Mouse (Mus musculus): ENCODE measurements around the gene Snx32. TPM values are rescaled to one million over a fixed set of nuclear protein-coding genes. Genes with fewer than 3 reads are reported as not detected.
A peak's percentile ranks its signal among the peaks of the same experiment; 100 is the strongest.

Gene Snx32
- polyA plus RNA-seq, 1 experiment from 2014 or later: 3.7 TPM

DNA sequence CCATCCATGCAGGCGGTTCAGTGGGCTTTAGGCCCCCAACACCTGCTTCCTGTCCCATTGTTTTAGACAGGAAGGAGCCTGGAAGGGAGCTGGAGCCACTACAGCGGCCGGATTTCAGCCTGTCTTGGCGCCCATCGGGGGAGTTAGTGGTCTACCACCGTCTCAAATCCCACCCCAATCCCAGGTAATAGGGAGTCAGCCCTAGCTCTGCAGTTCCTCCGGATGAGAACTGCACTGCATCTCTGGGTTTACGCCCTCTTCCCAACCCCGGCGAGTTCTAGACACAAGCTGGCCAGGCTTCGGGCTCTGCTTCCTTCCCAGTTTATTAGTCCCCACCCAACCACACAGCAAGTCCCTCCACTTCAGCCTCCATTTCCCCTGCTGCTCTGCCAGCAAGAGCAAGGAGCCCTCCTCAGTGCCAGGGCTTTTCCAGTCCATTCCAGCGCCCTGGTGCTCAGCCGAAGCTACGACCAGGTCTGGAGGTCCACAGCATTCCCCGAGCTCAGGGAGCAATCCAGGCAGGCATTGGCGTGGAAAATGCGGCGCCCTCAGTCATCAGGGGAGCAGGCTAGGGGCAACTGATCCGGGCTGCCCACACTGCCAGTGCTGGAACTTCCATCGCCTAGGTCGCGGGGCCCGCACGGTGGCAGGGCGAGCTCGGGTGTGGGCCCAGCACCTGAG is 54.0 kb downstream of the Snx32 start:
- Histone ChIP-seq H3K9ac (replicated peaks; ENCODE audit: low read depth) (peak overlapping the region; percentile 74), H3K4me2 (replicated peaks; ENCODE audit: low read depth, low read length) (peak overlapping the region; percentile 98), H3K36me3 (ENCODE audit: insufficient read depth, low read length) (no peaks in the 10 kb centered on the region), H3K4me1 (ENCODE audit: insufficient read depth, low read depth, low read length) (peaks cover 13% of the 10 kb centered on the region), H3K27me3 (replicated peaks; ENCODE audit: insufficient read depth, low read length) (no peaks in the 10 kb centered on the region), H3K9me3 (ENCODE audit: low read length) (no peaks in the 10 kb centered on the region), H3K4me3 (ENCODE audit: low read depth, low read length) (peak overlapping the region; percentile 79), H3K27ac (ENCODE audit: low read length) (peak overlapping the region; percentile 92)
- WGBS: 1% methylated on average over 26 of the region's 26 CpGs
- DNase-seq (ENCODE audit: low spot score) (peak; percentile 44), ATAC-seq (peak; percentile 31)
- TF ChIP-seq EP300 (IDR thresholded peaks at IDR 0.05) (peak; percentile 55), CTCF (IDR thresholded peaks at IDR 0.05) (no peak)

DNA sequence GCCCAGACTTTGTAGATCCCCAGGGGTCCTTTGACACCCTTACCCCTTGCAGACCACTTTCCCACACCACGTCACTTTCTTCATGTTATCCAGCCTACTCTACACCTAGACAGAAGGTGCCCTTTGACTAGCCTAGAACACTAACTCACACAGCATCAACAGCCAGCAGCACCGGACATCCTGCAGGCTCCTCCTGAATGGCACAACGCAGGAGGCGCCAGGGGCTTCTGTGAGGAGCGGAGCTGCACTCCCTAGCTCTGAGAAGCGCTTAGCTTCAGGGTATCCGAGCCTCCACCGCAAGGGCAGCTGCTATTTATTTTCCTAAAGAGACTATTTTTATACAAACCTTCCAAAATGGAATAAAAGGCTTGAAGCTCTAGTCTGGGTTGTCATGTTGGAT is 54.8 kb downstream of the Snx32 start:
- H3K9ac ChIP-seq (replicated peaks; ENCODE audit: low read depth): 0 out of 2 replicates have a peak overlapping the region, but pooled peaks have one; percentile 74
- peak overlapping the region; percentile 92 for H3K27ac ChIP-seq (ENCODE audit: low read length)
- 48% methylated on average over 8 of the region's 8 CpGs for WGBS
- H3K36me3 ChIP-seq (ENCODE audit: insufficient read depth, low read length): no peaks in the 10 kb centered on the region
- H3K4me1 ChIP-seq (ENCODE audit: insufficient read depth, low read depth, low read length): peaks cover 13% of the 10 kb centered on the region
- no peaks in the 10 kb centered on the region for H3K27me3 ChIP-seq (replicated peaks; ENCODE audit: insufficient read depth, low read length)
- H3K4me2 ChIP-seq (replicated peaks; ENCODE audit: low read depth, low read length): peak overlapping the region; percentile 98
- no peak for TF ChIP-seq EP300 (IDR thresholded peaks at IDR 0.05)
- TF ChIP-seq CTCF (IDR thresholded peaks at IDR 0.05): no peak
- peak overlapping the region; percentile 79 for H3K4me3 ChIP-seq (ENCODE audit: low read depth, low read length)
- ATAC-seq: no peak
- DNase-seq (ENCODE audit: low spot score): no peak
- no peaks in the 10 kb centered on the region for H3K9me3 ChIP-seq (ENCODE audit: low read length)

DNA sequence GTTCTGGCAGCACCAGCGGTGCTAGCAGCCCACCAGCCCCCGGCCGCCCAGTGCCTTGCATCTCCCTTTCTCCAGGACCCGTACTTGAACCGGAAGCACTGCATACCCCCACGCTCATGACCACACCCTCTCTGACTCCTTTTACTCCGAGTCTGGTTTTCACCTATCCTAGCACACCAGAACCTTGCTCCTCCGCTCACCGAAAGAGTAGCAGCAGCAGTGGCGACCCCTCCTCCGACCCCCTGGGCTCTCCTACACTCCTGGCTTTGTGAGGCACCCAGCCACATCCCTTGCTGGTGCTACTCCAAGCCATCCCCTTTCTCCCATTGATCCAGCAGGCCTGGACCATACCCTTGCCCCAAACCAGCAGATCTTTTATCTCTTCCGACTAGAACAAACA is 55.3 kb downstream of the Snx32 start:
- peaks cover 12% of the 10 kb centered on the region for H3K4me1 ChIP-seq (ENCODE audit: insufficient read depth, low read depth, low read length)
- peak overlapping the region; percentile 98 for H3K4me2 ChIP-seq (replicated peaks; ENCODE audit: low read depth, low read length)
- no peaks in the 10 kb centered on the region for H3K36me3 ChIP-seq (ENCODE audit: insufficient read depth, low read length)
- peak overlapping the region; percentile 79 for H3K4me3 ChIP-seq (ENCODE audit: low read depth, low read length)
- H3K9me3 ChIP-seq (ENCODE audit: low read length): no peaks in the 10 kb centered on the region
- WGBS: 52% methylated on average over 12 of the region's 12 CpGs
- H3K27ac ChIP-seq (ENCODE audit: low read length): no peak overlapping the region
- DNase-seq (ENCODE audit: low spot score) (no peak), ATAC-seq (no peak)
- 0 out of 2 replicates have a peak overlapping the region, but pooled peaks have one; percentile 3 for H3K9ac ChIP-seq (replicated peaks; ENCODE audit: low read depth)
- no peaks in the 10 kb centered on the region for H3K27me3 ChIP-seq (replicated peaks; ENCODE audit: insufficient read depth, low read length)
- TF ChIP-seq CTCF (IDR thresholded peaks at IDR 0.05): no peak
- TF ChIP-seq EP300 (IDR thresholded peaks at IDR 0.05): no peak

GRCm38 (mm10) chr19:5451766-5452165 is 58.6 kb downstream of the Snx32 start:
- Histone ChIP-seq H3K4me1 (ENCODE audit: insufficient read depth, low read depth, low read length) (peaks cover 17% of the 10 kb centered on the region), H3K9ac (replicated peaks; ENCODE audit: low read depth) (no peak overlapping the region), H3K27ac (ENCODE audit: low read length) (no peak overlapping the region), H3K36me3 (ENCODE audit: insufficient read depth, low read length) (no peaks in the 10 kb centered on the region), H3K27me3 (replicated peaks; ENCODE audit: insufficient read depth, low read length) (peaks cover 10% of the 10 kb centered on the region), H3K4me3 (ENCODE audit: low read depth, low read length) (no peak overlapping the region), H3K4me2 (replicated peaks; ENCODE audit: low read depth, low read length) (no peak overlapping the region), H3K9me3 (ENCODE audit: low read length) (no peaks in the 10 kb centered on the region)
- DNase-seq (ENCODE audit: low spot score) (no peak), ATAC-seq (no peak)
- TF ChIP-seq EP300 (IDR thresholded peaks at IDR 0.05) (no peak), CTCF (IDR thresholded peaks at IDR 0.05) (no peak)
- 70% methylated on average over 6 of the region's 6 CpGs for WGBS

GRCm38 (mm10) chr19:5449673-5450072 is 60.7 kb downstream of the Snx32 start:
- Histone ChIP-seq H3K4me1 (ENCODE audit: insufficient read depth, low read depth, low read length) (peaks cover 7% of the 10 kb centered on the region; the same call in 1 of the 2 replicates), H3K4me2 (replicated peaks; ENCODE audit: low read depth, low read length) (no peak overlapping the region), H3K27me3 (replicated peaks; ENCODE audit: insufficient read depth, low read length) (peaks cover 10% of the 10 kb centered on the region), H3K27ac (ENCODE audit: low read length) (no peak overlapping the region), H3K9ac (replicated peaks; ENCODE audit: low read depth) (no peak overlapping the region), H3K4me3 (ENCODE audit: low read depth, low read length) (no peak overlapping the region), H3K9me3 (ENCODE audit: low read length) (no peaks in the 10 kb centered on the region), H3K36me3 (ENCODE audit: insufficient read depth, low read length) (no peaks in the 10 kb centered on the region)
- DNase-seq (ENCODE audit: low spot score) (no peak), ATAC-seq (no peak)
- TF ChIP-seq CTCF (IDR thresholded peaks at IDR 0.05) (no peak), EP300 (IDR thresholded peaks at IDR 0.05) (no peak)
- WGBS: 82% methylated on average over 3 of the region's 3 CpGs

DNA sequence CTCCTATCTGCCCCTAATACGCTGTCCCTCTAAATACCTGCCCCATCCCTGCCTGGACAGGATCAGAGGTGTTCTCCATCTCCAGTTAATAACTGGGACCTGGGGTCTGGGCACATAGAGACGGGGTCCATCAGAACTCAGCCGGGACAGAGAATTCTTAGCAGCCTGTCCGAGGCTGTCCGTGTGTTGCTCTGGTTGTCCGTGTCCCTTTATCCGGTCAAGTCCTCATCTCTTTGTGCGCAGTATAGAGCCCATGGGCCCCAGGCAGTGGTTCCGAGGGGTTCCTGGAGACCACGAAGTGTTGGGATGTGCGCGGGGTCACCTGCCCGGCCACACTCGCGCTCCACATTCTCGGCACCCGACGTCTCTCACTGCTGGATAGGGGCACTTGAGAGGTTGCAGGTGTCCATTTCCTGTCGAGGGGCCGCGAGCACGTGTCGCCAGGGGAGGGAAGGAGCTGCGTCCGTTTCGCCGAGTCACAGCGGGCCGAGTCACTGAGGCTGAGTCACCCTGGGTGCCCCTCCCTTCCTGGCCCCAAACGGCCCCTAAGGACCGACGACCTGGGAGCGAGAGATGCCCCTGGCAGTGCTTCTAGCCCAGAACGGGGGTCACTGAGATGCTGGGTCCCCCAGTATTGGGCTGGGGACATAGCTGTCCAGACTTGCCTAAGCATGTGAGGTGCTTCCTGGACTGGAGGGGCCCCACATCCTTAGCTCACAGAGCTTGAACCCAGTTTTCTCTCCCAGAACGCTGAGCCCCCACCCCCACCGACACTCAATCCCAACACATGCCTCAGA is 61.8 kb downstream of the Snx32 start:
- ATAC-seq (peak; percentile 37), DNase-seq (ENCODE audit: low spot score) (peak; percentile 44)
- peaks cover 10% of the 10 kb centered on the region for H3K27me3 ChIP-seq (replicated peaks; ENCODE audit: insufficient read depth, low read length)

More for the DNA sequence above, 61.8 kb downstream of the Snx32 start:
- Histone ChIP-seq H3K9ac (replicated peaks; ENCODE audit: low read depth) (no peak overlapping the region), H3K36me3 (ENCODE audit: insufficient read depth, low read length) (no peaks in the 10 kb centered on the region), H3K9me3 (ENCODE audit: low read length) (no peaks in the 10 kb centered on the region), H3K27ac (ENCODE audit: low read length) (no peak overlapping the region), H3K4me3 (ENCODE audit: low read depth, low read length) (peak overlapping the region; percentile 44), H3K4me1 (ENCODE audit: insufficient read depth, low read depth, low read length) (peaks cover 7% of the 10 kb centered on the region; the same call in 1 of the 2 replicates), H3K4me2 (replicated peaks; ENCODE audit: low read depth, low read length) (peak overlapping the region; percentile 85)
- WGBS: 4% methylated on average over 33 of the region's 36 CpGs
- TF ChIP-seq EP300 (IDR thresholded peaks at IDR 0.05): no peak
- no peak for TF ChIP-seq CTCF (IDR thresholded peaks at IDR 0.05)
